Mouse (Mus musculus) left cerebral cortex, postnatal 25 days (tissue): Measurements from ENCODE around the gene Asl. TPM values are rescaled to one million over a fixed set of nuclear protein-coding genes. Genes with fewer than 3 reads are reported as not detected.

Source experiments
- DNase-seq, 2 experiments: peaks; one replicate each; pipeline ENCODE4 v3.0.0; 2022; ENCODE audit warnings: low spot score in 2 of 2, mixed read lengths in 1 of 2
- intact Hi-C: fragments of 180-260 bp; cut with DNase I; formaldehyde crosslinking; loops from one replicate; pipeline ENCODE4 v1.15.1; 2025
- total RNA-seq, 2 experiments: library from RNA; stranded (reverse); gene quantifications; 2 replicates each; pipeline ENCODE4 v1.2.3; 2021

The Asl gene
- total RNA-seq = 10 to 100 TPM; 18.8 to 19.0 TPM

DNA sequence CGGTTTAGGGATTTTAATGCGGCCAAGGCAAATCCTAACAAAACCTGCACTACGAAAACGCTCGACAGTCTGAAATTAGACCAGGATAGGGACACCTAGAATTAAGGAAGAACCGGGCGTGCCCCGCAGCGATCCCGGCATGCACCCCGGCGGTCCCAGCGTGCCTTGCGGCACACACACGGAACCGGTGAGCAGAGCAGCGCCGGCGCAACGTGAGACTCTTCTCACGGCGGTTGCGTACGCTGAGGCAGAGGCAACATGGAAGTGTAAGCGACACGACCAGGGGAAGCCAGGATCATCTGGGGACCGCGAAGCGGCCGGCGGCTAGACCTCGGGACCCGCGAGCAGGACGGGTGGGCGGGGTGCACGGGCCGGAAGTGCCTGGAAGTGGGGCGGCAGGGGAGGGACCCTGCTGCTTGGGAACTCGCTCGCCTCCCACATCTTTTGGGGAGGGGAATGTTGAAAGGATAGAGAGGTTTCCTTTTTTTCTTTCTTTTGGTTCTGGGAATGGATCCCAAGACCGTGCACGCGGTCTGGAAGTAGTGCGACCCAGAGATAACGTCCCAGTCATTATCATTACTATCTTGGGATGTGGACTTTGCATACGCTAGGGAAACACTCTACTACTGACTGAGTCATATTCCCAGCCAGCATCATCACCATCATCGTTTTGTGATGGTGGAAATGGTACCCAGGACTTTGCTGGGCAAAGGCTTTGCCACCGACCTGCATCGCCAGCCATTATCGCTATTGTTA is at the start of gene Asl, which contains the start of gene Crcp:
Asl (minus strand) TSS at position 106 of the 756 bp plus-strand sequence.
Crcp (plus strand) TSS at position 149 of the 756 bp plus-strand sequence.
- DNase-seq = peak; percentile 90 to 92
- intact Hi-C loops = no loop called here

GRCm38 (mm10) chr5:130078834-130079156 is 49.7 kb upstream of the Asl start:
- no peak for DNase-seq
- intact Hi-C loops = loop anchor here (5.0 kb wide), 1 partner anchor 59 kb away; no protein-coding TSS in a partner anchor

DNA sequence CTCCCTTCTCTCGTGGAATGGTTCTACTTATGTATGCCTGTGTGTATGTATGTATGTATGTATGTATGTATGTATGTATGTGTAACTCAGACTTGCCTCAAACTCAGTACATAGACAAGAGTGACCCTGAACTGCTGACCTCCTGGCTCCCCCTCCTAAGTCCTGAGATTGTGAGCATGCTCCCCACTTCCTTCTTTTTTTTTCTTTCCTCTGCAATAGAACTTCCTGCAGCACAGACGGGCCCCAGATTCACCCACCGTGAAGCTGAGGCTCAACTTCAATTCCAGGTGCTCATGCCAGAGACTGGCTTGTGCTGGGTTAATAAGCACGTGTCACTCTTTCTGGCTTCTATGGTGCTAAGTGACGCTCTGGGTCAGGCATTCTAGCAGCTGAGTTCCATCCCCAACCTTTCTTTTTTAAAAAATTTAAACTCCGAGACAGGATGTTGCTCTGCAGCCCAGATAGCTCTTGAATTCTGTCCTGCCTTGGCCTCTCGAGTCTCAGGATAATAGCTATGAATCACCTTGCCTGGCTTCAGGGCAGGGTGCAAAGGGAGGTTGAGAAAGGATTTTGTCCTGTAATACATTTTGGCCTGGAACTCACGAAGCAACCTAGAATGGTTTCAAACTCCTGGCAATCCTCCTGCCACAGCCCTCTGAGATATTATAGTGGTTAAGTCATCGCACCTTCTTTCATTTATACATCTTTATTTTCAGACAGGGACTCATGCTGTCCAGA is 49.2 kb upstream of the Asl start:
- intact Hi-C loops = loop anchor here (5.0 kb wide), 1 partner anchor 59 kb away; no protein-coding TSS in a partner anchor

DNA sequence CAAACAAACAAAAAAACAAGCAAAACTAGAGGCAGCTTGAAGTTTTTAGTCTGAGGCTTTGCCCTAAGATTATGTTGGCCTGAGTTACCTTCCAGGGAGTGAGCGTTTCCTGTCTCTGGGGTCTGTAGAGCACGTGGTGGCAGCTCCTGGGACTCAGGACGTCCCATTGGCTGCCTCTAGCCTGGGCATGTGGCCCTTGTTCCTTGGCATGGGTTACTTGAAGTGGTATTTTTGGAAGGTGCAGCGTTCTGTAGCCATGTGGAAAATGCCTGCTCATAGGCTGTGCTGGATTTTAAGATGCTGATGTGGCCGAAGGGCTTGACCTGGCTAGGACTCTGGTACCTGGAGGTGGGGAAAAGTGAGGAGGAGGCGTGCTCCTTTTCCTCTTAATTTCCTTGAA is 47.3 kb upstream of the Asl start:
- no peak for DNase-seq
- intact Hi-C loops = loop anchor here (5.0 kb wide), 1 partner anchor 61 kb away; no protein-coding TSS in a partner anchor

More for the DNA sequence above, 49.2 kb upstream of the Asl start:
- DNase-seq = no peak

DNA sequence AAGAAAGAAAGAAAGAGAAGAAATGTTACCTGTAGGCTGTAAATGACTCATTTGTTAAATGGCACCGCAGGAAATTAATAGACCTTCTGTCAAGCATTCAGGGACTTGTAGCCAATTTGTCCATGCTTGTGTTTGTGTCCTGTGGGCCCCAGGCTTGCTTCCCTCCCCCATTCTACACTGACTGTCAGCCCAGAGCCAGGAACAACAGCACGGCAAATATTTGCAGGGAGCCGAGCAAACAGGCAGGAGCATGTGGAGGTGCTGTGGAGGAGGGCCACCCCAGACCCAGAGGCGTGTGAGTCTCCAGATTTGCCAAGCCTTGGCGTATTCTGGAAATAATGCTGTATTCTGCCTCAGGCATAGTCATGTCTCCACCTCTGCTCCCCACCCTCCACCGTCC is 45.4 kb upstream of the Asl start:
- intact Hi-C loops = no loop called here
- no peak for DNase-seq

- DNase-seq = no peak
- intact Hi-C loops = no loop called here
Measured at GRCm38 (mm10) chr5:130073026-130073425, 44.0 kb upstream of the Asl start, which contains the start of gene Tpst1. Gene Tpst1, plus strand, starts transcription at chr5:130073326.

- no peak for DNase-seq
- intact Hi-C loops = no loop called here
Measured at GRCm38 (mm10) chr5:130067841-130068264, 38.8 kb upstream of the Asl start.

- no peak for DNase-seq
- intact Hi-C loops = no loop called here
Measured at GRCm38 (mm10) chr5:130065579-130065978, 36.5 kb upstream of the Asl start.

GRCm38 (mm10) chr5:130063760-130064159 is 34.7 kb upstream of the Asl start:
- DNase-seq = no peak
- intact Hi-C loops = no loop called here

DNA sequence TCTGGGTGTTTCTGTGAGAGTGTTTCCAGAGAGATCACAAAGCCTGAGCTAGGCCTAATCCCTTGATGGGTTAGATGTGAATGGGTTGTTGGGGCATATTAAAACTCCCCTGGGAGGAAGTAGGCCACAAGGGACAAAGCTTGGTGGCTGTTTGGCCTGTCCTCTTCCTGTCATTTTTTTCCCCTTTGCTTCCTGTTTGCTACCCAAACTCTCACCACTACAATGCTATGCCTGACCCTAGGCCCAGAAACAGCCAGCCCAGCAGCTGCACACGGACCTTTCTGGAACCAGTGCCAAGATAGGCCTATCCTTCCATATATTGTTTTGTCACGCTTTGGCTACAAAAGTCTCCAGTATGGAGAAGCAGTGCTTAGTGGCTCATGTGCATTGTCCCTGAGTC is 33.0 kb upstream of the Asl start:
- intact Hi-C loops = no loop called here
- DNase-seq = no peak

- intact Hi-C loops = no loop called here
- no peak for DNase-seq
Measured at GRCm38 (mm10) chr5:130060329-130060665, 31.2 kb upstream of the Asl start.

DNA sequence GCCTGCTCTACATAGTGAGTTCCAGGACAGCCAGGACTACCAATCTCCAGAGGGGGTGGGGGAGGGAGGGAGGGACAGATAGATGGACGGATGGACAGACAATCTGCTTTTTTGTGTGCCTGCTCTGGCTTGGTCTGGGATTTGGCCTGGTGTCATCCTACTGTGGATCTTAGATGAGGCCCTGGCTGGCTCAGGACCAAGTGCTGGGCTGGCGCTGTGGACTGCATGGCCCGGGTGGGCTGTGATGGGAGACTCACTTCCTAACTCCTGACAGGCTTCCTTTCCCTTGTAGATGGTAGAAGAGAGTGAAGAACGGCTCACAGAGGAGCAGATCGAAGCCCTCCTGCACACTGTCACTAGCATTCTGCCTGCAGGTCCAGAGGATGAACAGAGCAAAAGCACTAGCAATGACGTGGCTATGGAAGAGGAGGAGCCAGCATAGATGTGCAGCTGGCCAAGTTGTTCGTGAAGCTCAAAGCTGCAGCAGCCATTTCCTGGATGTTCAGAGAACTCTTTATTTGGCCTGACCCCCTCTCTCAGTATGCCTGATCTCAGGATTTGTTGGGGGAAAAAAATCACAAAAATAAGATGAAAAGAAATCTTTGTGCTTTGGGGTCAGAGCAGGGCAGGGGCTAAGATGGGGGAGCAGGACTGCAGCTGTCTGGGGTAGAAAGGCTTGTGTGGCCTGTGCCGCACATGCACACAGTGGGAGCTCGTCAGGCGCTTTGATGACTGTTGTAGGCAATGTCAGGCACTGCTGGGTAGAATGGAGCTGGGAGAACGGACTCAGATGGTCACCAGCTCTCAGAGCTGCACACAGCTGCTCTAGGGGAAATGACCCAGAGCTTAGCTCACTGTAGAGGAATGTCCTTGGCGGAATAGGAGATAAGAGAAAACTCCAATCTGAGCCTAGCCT is 30.6 kb upstream of the Asl start:
- no peak for DNase-seq
- intact Hi-C loops = no loop called here

- DNase-seq = no peak
- intact Hi-C loops = no loop called here
Measured at GRCm38 (mm10) chr5:130056303-130056702, 27.3 kb upstream of the Asl start.

DNA sequence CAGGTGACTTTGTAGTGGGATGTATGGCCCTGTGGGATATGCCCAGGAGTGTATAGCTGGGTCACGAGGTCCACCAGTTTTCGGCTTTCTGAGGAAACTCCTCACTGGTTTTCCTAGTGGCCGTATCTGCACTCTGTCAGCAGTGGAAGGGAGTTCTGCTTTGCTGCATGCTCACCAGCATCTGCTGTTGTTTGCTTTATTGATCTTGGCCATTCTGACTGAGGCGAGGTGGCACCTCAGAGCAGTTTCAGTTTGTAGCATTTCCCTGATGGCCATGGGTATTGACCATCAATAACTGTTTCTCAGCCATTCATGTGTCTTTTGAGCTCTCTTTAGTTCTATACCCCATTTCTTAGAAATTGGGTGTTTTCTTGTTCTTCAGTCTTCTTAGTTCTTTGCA is 26.6 kb upstream of the Asl start:
- DNase-seq = no peak
- intact Hi-C loops = no loop called here

DNA sequence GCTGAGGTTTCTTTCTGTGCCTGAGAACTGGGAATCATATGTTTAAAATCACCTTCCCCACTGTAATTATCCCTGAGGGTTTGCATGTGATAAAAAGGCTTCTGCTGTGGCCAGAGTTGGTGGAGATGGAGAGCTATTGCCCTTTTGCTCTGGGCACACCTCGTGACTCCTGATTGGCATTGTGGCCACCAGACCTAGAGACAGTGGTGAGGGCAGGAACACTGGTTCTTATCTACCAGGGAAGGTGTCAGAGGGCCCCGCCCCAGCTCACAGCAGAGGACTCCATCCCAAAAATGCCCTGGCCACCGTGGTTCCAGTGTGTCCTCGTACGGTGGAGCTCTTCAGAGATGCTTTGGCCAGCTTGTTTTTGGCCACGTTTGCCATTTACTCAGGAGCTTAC is 23.9 kb upstream of the Asl start:
- no peak for DNase-seq
- intact Hi-C loops = no loop called here

GRCm38 (mm10) chr5:130052510-130052909 is 23.5 kb upstream of the Asl start:
- intact Hi-C loops = no loop called here
- peak in 1 of 2 experiments; percentile 23 for DNase-seq

DNA sequence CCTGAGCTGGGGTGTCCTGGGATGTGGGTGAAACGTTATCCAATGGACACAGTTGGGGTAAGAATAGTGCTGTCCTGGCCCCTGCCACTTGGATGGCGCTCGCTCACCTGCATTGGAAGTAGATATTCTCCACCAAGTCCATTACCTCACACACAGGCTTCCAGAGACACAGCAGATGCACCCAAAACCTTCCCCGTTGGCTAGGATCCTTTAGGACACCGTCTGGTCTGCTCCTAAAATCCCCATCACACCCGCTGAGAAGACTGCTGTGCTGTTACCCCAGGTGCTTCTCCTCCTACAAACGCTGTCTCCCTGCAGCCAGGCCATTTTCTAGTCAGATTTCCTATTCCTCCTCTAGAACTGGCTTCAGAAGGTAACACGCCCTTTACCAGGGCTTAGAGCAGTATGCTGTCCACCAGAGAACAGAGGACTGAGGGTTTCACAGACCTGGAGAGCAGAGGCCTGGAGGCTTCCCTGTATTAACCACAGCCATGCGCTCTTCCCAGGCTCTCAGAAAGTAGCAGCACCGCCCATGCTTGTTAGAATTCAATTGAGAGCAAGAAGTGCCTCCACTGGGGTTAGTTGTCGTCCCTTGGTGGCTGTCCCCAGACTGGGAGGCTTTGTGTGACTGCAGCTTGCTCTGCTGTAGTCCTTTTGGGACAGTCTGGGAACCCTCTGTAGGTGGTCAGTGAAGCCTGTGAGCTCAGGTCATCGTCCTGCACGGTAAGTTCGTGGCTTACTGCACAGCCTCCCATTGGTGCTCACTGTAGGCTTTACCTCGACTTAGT is 22.2 kb upstream of the Asl start:
- DNase-seq = no peak
- intact Hi-C loops = no loop called here

DNA sequence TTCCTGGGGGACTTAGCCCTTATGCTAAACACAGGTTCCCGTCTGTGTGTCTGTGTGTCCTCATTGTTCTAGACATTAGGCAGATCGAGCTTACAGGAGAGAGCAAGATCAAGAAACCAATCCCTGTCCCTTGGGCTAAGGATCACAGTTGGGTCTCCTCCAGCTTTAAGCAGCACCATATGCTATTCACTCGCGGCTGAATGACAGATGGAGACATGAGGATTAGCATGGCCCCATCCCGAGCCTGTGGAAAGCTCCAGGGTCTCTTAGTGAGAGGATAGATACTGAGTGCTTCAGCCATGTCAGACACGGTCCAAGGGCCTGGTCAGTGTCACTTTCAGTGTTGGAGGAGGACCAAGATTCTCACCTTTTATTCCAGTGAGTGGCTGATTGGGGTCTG is 21.4 kb upstream of the Asl start:
- DNase-seq = no peak
- intact Hi-C loops = no loop called here

DNA sequence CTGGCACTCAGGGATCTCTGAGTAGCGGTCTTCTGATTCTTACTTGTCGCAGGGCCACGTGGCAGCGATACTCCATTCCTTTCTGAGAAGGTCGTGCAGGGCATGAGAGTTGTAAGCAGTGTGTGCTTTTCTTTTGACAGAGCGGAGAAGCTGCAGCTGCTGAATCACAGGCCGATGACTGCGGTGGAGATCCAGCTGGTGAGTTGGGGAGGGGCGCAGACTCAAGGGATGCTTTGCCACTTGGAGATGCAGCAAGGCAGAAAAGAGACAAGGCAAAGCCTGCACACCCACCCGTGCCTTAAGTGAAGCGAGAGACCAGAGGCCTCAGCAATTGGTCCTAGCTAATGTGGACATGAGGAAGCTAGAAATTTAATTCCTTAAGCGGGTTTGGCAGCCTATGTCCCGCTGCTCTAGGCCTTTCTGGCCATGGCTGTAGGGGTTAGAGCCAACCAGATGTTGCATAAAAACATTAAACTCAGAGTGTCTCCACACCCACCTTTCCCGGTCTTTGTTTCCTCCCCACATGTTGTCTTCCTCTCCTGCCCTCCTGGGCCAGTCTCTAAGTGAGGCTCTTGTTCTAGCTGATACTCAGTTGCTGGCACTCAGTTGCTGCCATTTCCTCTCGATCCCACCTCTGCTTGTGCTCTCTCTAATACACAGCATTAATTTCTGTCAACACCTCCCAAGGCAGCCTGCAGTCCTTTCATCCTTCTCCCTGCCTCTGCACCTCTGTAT is 19.9 kb upstream of the Asl start:
- DNase-seq = no peak
- intact Hi-C loops = no loop called here
